Mouse (Mus musculus) Muller cell, postnatal 12 days (primary cell): ENCODE results near the gene Gm49711.

Experiments
- DNase-seq: peaks from one replicate; pipeline ENCODE4 v3.0.0-alpha.2; 2015; ENCODE audit errors: inconsistent ontology term

The Gm49711 gene

DNA sequence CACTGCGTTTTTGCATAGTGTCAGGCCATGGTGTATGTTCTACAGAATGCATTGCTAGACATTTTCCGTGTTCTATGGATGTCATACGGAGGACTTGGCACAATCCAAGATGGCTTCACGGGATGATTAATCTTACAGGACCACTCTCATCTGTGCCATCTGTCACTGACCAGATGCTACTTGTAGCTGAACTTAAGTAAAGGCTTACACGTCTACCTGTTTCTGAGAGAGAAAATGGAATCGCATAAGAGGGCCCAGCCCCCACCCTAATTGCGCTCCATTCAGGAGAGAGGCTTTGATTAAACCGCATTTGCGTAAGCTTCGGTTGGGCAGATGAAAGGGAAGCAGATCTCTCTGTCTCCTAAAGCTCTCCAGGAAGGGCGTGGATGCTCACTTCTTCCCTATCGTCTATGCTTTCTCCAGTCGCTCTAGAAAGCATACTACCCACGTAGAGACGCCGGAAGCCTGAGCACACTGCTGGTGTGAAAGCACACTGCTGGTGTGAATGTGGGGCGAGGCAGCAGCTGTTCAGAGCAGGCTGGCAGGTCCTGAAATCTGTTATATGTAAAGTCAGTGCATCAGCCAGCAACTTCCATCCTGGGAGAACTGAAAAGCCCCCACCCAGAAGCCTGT is 62.9 kb downstream of the Gm49711 start:
- no peak for DNase-seq

DNA sequence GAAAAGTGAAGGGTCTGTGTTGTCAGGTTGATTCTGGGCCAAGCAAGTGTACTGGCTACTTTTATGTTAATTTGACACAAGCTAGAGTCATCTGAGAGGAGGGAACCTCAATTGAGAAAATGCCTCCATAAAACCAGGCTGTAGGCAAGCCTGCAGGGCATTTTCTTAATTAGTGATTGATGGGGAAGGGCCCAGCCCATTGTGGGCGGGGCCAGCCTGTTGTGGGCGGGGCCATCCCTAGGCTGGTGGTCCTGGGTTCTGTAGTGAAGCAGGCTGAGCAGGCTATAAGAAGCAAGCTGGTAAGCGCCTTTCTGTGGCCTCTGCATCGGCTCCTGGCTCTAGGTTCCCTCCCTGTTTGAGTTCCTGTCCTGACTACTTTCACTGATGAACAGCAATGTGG is 69.1 kb downstream of the Gm49711 start:
- no peak for DNase-seq

- DNase-seq: no peak
These were observed 69.5 kb downstream of the Gm49711 start for GRCm38 (mm10) chr16:92127666-92128065.

GRCm38 (mm10) chr16:92129843-92130242 is 71.7 kb downstream of the Gm49711 start:
- no peak for DNase-seq

- no peak for DNase-seq
These were observed 74.4 kb downstream of the Gm49711 start for GRCm38 (mm10) chr16:92132511-92132910.

- peak; percentile 52 for DNase-seq
These were observed 76.1 kb downstream of the Gm49711 start for GRCm38 (mm10) chr16:92134148-92134764.

- no peak for DNase-seq
These were observed 78.2 kb downstream of the Gm49711 start for GRCm38 (mm10) chr16:92136275-92136674.

GRCm38 (mm10) chr16:92139386-92140261 is 81.5 kb downstream of the Gm49711 start:
- peak; percentile 90 for DNase-seq

DNA sequence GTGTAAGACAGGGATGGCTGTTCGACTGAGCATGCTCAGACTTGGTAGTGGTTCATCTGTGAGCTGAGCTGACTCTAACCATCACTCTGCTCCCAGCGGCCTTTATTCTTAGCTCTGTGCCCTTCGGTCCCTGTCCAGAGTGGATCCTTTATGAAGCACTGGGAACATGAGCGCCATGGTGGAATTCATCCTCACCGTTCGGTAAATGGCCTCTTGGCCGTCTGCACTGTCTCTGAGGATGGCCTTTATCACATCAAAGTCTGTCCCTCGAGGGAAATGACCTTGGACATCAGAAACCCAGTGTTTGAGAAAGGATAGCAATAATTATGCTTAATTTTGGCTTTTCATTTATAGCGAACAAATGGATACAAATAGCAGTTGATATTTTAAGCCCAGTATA is 82.2 kb downstream of the Gm49711 start:
- DNase-seq: no peak

- no peak for DNase-seq
These were observed 82.9 kb downstream of the Gm49711 start for GRCm38 (mm10) chr16:92141021-92141420.

DNA sequence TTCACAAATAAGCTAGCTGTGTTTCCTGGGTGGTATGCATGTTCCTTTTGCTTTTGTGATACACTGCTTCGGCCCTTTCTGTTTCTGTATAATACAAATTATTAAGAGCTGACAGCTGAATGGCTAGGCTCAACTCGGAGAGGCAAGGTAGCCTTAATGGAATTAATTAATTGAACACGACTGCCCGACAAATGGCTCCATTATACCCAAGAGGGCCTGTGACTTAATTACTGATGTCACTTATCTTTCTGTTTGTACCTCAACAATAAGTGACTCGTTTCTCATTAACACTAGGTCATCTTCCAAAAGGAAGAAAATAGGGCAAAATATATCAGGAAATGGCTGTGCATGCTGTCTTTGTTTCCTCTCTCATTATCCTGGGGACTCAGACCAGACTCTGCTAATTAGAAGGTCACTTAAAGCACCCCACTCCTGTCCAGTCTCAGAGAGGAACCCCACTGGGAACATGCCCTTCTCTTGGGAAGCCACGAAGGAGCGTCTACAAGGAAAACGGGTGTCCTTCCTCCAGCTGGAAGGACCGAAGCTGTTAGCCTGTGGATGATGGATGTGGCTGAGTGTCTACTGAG is 84.4 kb downstream of the Gm49711 start:
- peak; percentile 55 for DNase-seq

- DNase-seq: no peak
These were observed 89.7 kb downstream of the Gm49711 start for GRCm38 (mm10) chr16:92147631-92148366.

GRCm38 (mm10) chr16:92148367-92148728 is 90.2 kb downstream of the Gm49711 start:
- no peak for DNase-seq

DNA sequence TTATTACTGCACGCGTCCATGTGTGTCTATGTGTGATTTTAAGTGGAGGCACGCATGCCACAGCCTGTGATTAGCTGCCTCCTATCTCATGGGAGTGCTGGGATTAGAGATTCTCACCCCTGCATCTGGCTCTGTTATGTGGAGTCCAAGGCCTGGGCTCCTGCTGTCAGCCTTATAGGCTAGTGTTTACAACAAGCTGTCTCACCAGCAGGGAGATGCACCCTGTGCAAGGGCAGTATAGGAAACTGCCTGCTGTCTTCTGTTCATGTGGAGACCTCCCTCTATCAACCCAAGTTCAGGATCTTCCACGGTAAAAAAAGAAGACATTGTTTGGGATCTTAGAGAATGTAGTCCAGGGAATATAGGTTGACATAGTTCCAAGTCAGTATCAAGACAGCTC is 92.9 kb downstream of the Gm49711 start:
- no peak for DNase-seq

- peak; percentile 51 for DNase-seq
These were observed 99.9 kb downstream of the Gm49711 start for GRCm38 (mm10) chr16:92158021-92158455.

- DNase-seq: peak; percentile 80
These were observed 100.5 kb downstream of the Gm49711 start for GRCm38 (mm10) chr16:92158461-92159091.

- no peak for DNase-seq
These were observed 101.0 kb downstream of the Gm49711 start for GRCm38 (mm10) chr16:92159114-92159513.

- DNase-seq: no peak
These were observed 104.2 kb downstream of the Gm49711 start for GRCm38 (mm10) chr16:92162289-92162688.

- no peak for DNase-seq
These were observed 105.4 kb downstream of the Gm49711 start for GRCm38 (mm10) chr16:92163545-92163944.

- peak; percentile 73 for DNase-seq
These were observed 117.9 kb downstream of the Gm49711 start for GRCm38 (mm10) chr16:92176052-92176451.

GRCm38 (mm10) chr16:92177718-92178117 is 119.6 kb downstream of the Gm49711 start:
- no peak for DNase-seq
